Mouse (Mus musculus): Measurements from ENCODE around the gene Slco2a1.

GRCm38 (mm10) chr9:102977791-102978492 lies 10.6 kb upstream of the Slco2a1 start:
- TF ChIP-seq POLR2A (IDR thresholded peaks at IDR 0.05; ENCODE audit: low read depth, low read length) (no peak), CTCF (conservative IDR thresholded peaks at IDR 0.05 in 1 of 2, IDR thresholded peaks at IDR 0.05 in 1 of 2; ENCODE audit: low read depth in 2 of 2, low read length in 2 of 2) (no peak), CHD1 (IDR thresholded peaks at IDR 0.05; ENCODE audit: low read depth, low read length) (no peak), MEF2A (IDR thresholded peaks at IDR 0.05; ENCODE audit: borderline replicate concordance, low read depth, low read length) (no peak), SMC3 (IDR thresholded peaks at IDR 0.05; ENCODE audit: low read depth, low read length) (no peak), MAX (IDR thresholded peaks at IDR 0.05; ENCODE audit: low read length) (no peak), POLR2AphosphoS2 (IDR thresholded peaks at IDR 0.05; ENCODE audit: low read depth, low read length) (no peak), UBTF (IDR thresholded peaks at IDR 0.05; ENCODE audit: low read depth, low read length) (no peak), RCOR1 (conservative IDR thresholded peaks at IDR 0.05; ENCODE audit: low read depth, low read length) (no peak)

All from CH12.LX (cell line).